19 mouse cellular contexts compared by ENCODE assay signal in the genomic region with DNA sequence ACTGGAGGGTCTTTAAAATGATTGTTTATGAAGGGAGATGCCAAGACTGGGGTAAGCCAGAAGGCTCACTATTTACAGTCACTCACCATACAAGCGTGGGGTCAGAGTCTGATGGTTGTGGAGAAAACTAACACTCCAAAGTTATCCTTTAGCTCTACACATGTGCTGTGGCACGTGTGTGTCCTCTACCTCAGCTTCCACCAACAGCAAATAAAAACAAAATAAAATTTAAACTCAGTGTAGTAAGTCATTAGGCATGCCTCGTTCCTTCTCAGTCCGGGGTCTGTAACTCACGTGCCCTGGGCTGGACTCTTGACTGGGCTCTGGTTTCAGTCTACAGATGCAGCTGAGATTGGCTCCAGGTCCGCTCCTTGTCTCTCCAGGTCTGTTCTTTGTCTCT. TPM values are rescaled to one million over a fixed set of nuclear protein-coding genes. Genes with fewer than 3 reads are reported as not detected.
DNase-seq lines count a peak whose midpoint lies in the region; ATAC-seq and TF ChIP-seq lines count a peak whose summit lies in the region.
"Had no signal": no experiment of that assay in that cellular context is flagged by ENCODE, and none has a peak within 500 bp of the region (broad histone marks: within the 10 kb centered on the region; RNA-seq: fewer than 3 reads in every experiment).

No protein-coding gene starts in this region.

- H3K4me2 ChIP-seq in kidney, embryonic 15.5 days, result no peak overlapping the region
- H3K4me2 ChIP-seq in kidney, postnatal 0 days (ENCODE audit: low read length), result no peak overlapping the region
- H3K4me2 ChIP-seq: forebrain, embryonic 12.5 days; heart, embryonic 13.5 days; hindbrain, embryonic 13.5 days had no signal

- no peak for TF ChIP-seq CTCF in kidney, postnatal 0 days (IDR thresholded peaks at IDR 0.05; ENCODE audit: low read depth)

- 0 out of 2 replicates have a peak overlapping the region, but pooled peaks have one; percentile 29 for H3K27ac ChIP-seq in heart, embryonic 10.5 days
- no peak overlapping the region for H3K27ac ChIP-seq in kidney, embryonic 15.5 days
- no peak overlapping the region for H3K27ac ChIP-seq in kidney, postnatal 0 days
- H3K27ac ChIP-seq: forebrain, embryonic 12.5 days; heart, embryonic 13.5 days; hindbrain, embryonic 13.5 days; hindbrain, postnatal 0 days had no signal

- WGBS in heart, embryonic 10.5 days, result 40% methylated on average over 6 of the region's 6 CpGs
- 63% methylated on average over 6 of the region's 6 CpGs for WGBS in kidney, embryonic 15.5 days
- WGBS in kidney, postnatal 0 days, result 50% methylated on average over 6 of the region's 6 CpGs

- no peaks in the 10 kb centered on the region for H3K36me3 ChIP-seq in heart, embryonic 10.5 days
- no peaks in the 10 kb centered on the region for H3K36me3 ChIP-seq in kidney, embryonic 15.5 days
- H3K36me3 ChIP-seq in kidney, postnatal 0 days (ENCODE audit: insufficient read depth, low read length), result no peaks in the 10 kb centered on the region
- H3K36me3 ChIP-seq: forebrain, embryonic 12.5 days; heart, embryonic 13.5 days; hindbrain, embryonic 13.5 days had no signal

- ATAC-seq in kidney, embryonic 15.5 days (replicated peaks; ENCODE audit: low FRiP score), result peak; percentile 70
- ATAC-seq in kidney, postnatal 0 days (replicated peaks; ENCODE audit: low FRiP score, low read depth), result peak; percentile 85
- ATAC-seq: activated CD4-positive, CD25-positive, alpha-beta regulatory T cell, adult 4 months; forebrain, embryonic 16.5 days; hindbrain, postnatal 0 days; Patski had no signal

- no peak overlapping the region for H3K9ac ChIP-seq in kidney, embryonic 15.5 days
- no peak overlapping the region for H3K9ac ChIP-seq in kidney, postnatal 0 days (ENCODE audit: low read depth, low read length)
- H3K9ac ChIP-seq: forebrain, embryonic 12.5 days; heart, embryonic 13.5 days; hindbrain, embryonic 13.5 days had no signal

- no peaks in the 10 kb centered on the region for H3K9me3 ChIP-seq in heart, embryonic 10.5 days
- no peaks in the 10 kb centered on the region for H3K9me3 ChIP-seq in kidney, embryonic 15.5 days (replicated peaks)
- H3K9me3 ChIP-seq in kidney, postnatal 0 days (replicated peaks; ENCODE audit: low read length), result no peaks in the 10 kb centered on the region
- H3K9me3 ChIP-seq: forebrain, embryonic 12.5 days; heart, embryonic 13.5 days; hindbrain, embryonic 13.5 days had no signal

- peaks cover 20% of the 10 kb centered on the region for H3K4me1 ChIP-seq in heart, embryonic 10.5 days
- 0 out of 2 replicates have a peak, but pooled peaks cover 5% of the 10 kb centered on the region for H3K4me1 ChIP-seq in kidney, embryonic 15.5 days
- H3K4me1 ChIP-seq in kidney, postnatal 0 days (replicated peaks; ENCODE audit: insufficient read depth, low read length), result no peaks in the 10 kb centered on the region
- H3K4me1 ChIP-seq: hindbrain, embryonic 13.5 days had no signal

- intact Hi-C loops in heart, postnatal 36 days (cut with DNase I), result loop anchor here (5.0 kb wide), 1 partner anchor 43 kb away; no protein-coding TSS in a partner anchor

- DNase-seq in heart, embryonic 10.5 days (ENCODE audit: low spot score), result no peak
- DNase-seq in heart, postnatal 36 days, result no peak
- peak; percentile 64 for DNase-seq in kidney, adult 9 months
- no peak for DNase-seq in kidney, adult 18-20 months
- no peak for DNase-seq in kidney, postnatal 0 days (ENCODE audit: low spot score)
- DNase-seq in cerebellum, adult 8-10 months, result no peak
- DNase-seq in cerebellum, adult 11-12 months, result no peak
- DNase-seq: adrenal gland, postnatal 14 days; cerebellum, adult 18-20 months; gastrocnemius, postnatal 14 days had no signal

- H3K27me3 ChIP-seq in heart, embryonic 10.5 days (ENCODE audit: insufficient read depth, poor library complexity, severe bottlenecking), result no peaks in the 10 kb centered on the region
- no peaks in the 10 kb centered on the region for H3K27me3 ChIP-seq in kidney, embryonic 15.5 days
- H3K27me3 ChIP-seq in kidney, postnatal 0 days (ENCODE audit: insufficient read depth, low read length), result no peaks in the 10 kb centered on the region
- H3K27me3 ChIP-seq: CH12.LX; forebrain, embryonic 12.5 days; heart, embryonic 13.5 days; hindbrain, embryonic 13.5 days; Patski had no signal

- H3K4me3 ChIP-seq in heart, embryonic 10.5 days, result no peak overlapping the region
- no peak overlapping the region for H3K4me3 ChIP-seq in kidney, embryonic 15.5 days (replicated peaks)
- H3K4me3 ChIP-seq in kidney, postnatal 0 days (replicated peaks; ENCODE audit: low read depth, low read length), result no peak overlapping the region
- H3K4me3 ChIP-seq: forebrain, embryonic 12.5 days; heart, embryonic 13.5 days; hindbrain, embryonic 13.5 days had no signal

RNA-seq across cellular contexts. Expression of a gene that starts 27.3 kb away (rescaled TPM):
- polyA plus RNA-seq in heart, embryonic 10.5 days (2016; fragmentation: Nextera tagmentation; extraction: Ambion mirVana), result 24.0 and 24.9 TPM in 2 replicates
- 10 to 100 TPM; 15.6 to 17.4 TPM for total RNA-seq in heart, postnatal 36 days (2021)
- 19.9 and 20.3 TPM in 2 replicates for polyA plus RNA-seq in kidney, embryonic 15.5 days (2015; fragmentation: Nextera tagmentation; extraction: Ambion mirVana)
- 18.4 and 19.4 TPM in 2 replicates for polyA plus RNA-seq in kidney, postnatal 0 days (2015; fragmentation: Nextera tagmentation; extraction: Ambion mirVana)
